21 mouse cellular contexts compared by ENCODE assay signal in the genomic region with DNA sequence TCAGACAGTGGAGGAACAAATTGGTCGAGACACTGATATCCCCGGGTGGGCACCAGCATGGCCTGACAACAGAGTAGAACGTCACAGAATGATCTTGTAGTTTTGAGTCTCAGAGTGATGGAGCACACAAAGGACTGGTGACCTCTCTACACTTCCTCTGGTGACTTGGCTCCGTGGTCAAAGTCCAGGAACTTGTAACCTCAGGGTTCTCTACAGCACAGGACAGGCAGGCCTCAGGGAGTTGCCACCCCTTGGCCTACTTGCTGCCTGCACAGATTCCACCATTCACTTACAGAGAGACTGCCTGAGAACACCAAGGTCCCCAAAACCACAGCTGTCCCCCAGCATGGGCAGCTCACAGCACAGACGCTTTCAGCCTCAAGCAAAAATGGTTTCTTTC. TPM values are rescaled to one million over a fixed set of nuclear protein-coding genes. Genes with fewer than 3 reads are reported as not detected.
DNase-seq lines count a peak whose midpoint lies in the region; TF ChIP-seq lines count a peak whose summit lies in the region.
"Had no signal": no experiment of that assay in that cellular context is flagged by ENCODE, and none has a peak within 500 bp of the region (broad histone marks: within the 10 kb centered on the region; RNA-seq: fewer than 3 reads in every experiment).

No protein-coding gene starts in this region.

- peak overlapping the region; percentile 29; the same call in 1 of the 2 replicates for H3K27ac ChIP-seq in small intestine, adult 2 months (ENCODE audit: insufficient read depth, low read depth, low read length)
- H3K27ac ChIP-seq: embryonic facial prominence, embryonic 15.5 days; forebrain, embryonic 10.5 days; hindbrain, embryonic 12.5 days had no signal

- H3K36me3 ChIP-seq in small intestine, adult 2 months (ENCODE audit: control insufficient read depth, insufficient read depth, low read length), result peaks cover 48% of the 10 kb centered on the region

- no peaks in the 10 kb centered on the region for H3K27me3 ChIP-seq in small intestine, adult 2 months (ENCODE audit: control insufficient read depth, insufficient read depth, low read length)
- H3K27me3 ChIP-seq: embryonic facial prominence, embryonic 15.5 days; hindbrain, embryonic 12.5 days had no signal

- no peak for TF ChIP-seq POLR2A in small intestine, adult 2 months (IDR thresholded peaks at IDR 0.05; ENCODE audit: low read depth, low read length)

- TF ChIP-seq CTCF in small intestine, adult 2 months (IDR thresholded peaks at IDR 0.05; ENCODE audit: extremely low read depth, insufficient read length, insufficient replicate concordance, low read depth, low read length), result no peak

- peaks cover 17% of the 10 kb centered on the region for H3K4me1 ChIP-seq in small intestine, adult 2 months (ENCODE audit: control insufficient read depth, insufficient read depth, insufficient read length, low read length)
- H3K4me1 ChIP-seq: embryonic facial prominence, embryonic 15.5 days; forebrain, embryonic 10.5 days; hindbrain, embryonic 12.5 days had no signal

- peak; percentile 28 for DNase-seq in cerebellum, adult 11-12 months
- DNase-seq in cerebellum, postnatal 10 days, result no peak
- DNase-seq in kidney, adult 9 months, result peak; percentile 27
- DNase-seq in kidney, postnatal 4 days, result no peak
- peak; percentile 55 for DNase-seq in 416B (ENCODE audit: low read depth)
- DNase-seq in frontal cortex, postnatal 36 days (ENCODE audit: low spot score in 2 of 2), result no peak
- no peak for DNase-seq in layer of hippocampus, adult 9-11 months
- DNase-seq: adrenal gland, adult 2 months; adrenal gland, postnatal 36 days; cerebellum, adult 11 months; embryo, embryonic 11 days; gastrocnemius, postnatal 36 days; heart, adult 11 months; heart, postnatal 10 days; heart, postnatal 4 days had no signal

- no peak overlapping the region for H3K4me3 ChIP-seq in small intestine, adult 2 months (ENCODE audit: low read depth, low read length)
- H3K4me3 ChIP-seq: embryonic facial prominence, embryonic 15.5 days; erythroblast, embryonic 14.5 days; forebrain, embryonic 10.5 days; hindbrain, embryonic 12.5 days had no signal

- WGBS in small intestine, adult 2 months, result 68% methylated on average over 5 of the region's 5 CpGs

RNA-seq across cellular contexts. Expression of a gene that starts 36.4 kb away (rescaled TPM):
- 6.5 and 8.5 TPM in 2 replicates for polyA plus RNA-seq in small intestine, adult 2 months (2012; rRNA removed)

RNA-seq across cellular contexts. Expression of a gene that starts 51.7 kb away (rescaled TPM):
- polyA plus RNA-seq in small intestine, adult 2 months (2012; rRNA removed), result 12.5 and 12.6 TPM in 2 replicates
- polyA plus RNA-seq: C2C12; erythroblast, embryonic 14.5 days had no signal

Comparison
In these comparisons a context has a peak if more than half of its experiments do, and no peak if none do; other contexts are left out.
1. DNase-seq: peak in cerebellum, adult 11-12 months (single experiment), kidney, adult 9 months (single experiment) and 416B (single experiment); none in cerebellum, postnatal 10 days (0 of 2), kidney, postnatal 4 days (0 of 2), frontal cortex, postnatal 36 days (0 of 2) and layer of hippocampus, adult 9-11 months (single experiment).